Mouse (Mus musculus) heart, adult 11 months (tissue): ENCODE results near the gene Eif4g3.

ENCODE experiments used
- DNase-seq: peaks from one replicate; pipeline ENCODE4 v3.0.0; 2022

Gene Eif4g3

DNA sequence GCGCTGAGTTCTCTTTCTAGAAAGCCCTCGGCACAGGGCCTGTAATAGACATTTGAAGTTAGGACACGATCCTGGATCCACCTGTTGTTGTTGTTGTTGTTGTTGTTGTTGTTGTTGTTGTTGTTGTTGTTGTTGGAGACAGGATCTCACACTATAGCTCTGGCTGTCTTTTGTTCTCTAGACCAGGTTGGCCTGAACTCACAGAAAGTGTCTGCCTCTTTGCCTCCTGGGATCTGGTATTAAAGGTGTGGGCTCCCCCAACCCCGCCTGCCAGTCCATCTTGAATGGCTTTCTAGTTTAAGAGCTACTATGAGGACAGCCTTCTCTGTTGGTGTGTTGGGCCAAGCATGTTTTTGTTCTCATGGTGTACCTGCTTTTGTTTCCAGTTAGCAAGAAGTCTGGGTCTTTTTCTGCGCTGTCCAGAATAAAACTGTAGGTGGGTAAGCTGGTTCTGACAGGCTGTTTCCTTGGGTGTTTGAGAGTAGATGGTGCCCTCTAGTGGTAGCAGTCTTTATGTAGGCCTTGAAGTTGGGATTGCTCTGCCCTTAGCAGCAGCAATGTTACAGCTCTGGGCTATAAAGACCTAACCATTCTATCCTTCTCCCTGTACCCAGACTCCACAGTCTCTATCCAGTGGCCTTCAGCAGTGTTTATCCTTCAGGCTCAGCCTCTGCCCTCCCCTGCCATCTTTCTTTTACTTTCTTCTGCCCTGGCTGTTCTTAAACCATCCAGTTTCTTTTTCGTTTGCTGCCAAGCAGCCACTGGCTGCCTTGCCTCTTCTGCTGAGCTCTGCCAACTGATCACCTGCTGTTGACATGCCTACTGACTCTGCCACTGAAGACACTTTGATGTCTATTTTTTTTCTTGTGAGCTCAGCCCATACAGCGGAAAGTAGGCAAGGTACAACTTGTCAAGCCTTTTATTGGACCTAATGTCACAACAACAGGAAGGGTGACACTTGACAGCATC is 114.9 kb downstream of the Eif4g3 start:
- peak; percentile 94 for DNase-seq

DNA sequence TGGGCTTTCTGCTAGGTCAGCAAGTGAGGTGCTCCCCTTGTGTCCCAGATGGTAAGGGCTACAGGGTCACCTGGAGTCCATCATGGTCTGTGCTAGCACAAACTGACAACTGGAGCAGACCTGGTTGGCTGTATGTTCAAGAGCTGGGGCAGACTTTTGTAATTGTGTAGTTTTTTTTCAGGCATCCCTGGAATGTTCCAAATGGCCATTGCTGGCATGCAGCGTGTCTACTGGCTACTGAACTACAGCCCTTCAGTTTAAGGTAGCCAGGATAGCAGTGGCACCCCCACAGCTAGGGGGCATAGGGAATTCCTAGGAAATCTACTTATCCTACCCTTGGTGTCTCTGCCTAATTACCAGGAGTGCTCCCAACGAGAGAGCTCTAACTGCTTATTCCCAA is 115.7 kb downstream of the Eif4g3 start:
- DNase-seq = no peak

DNA sequence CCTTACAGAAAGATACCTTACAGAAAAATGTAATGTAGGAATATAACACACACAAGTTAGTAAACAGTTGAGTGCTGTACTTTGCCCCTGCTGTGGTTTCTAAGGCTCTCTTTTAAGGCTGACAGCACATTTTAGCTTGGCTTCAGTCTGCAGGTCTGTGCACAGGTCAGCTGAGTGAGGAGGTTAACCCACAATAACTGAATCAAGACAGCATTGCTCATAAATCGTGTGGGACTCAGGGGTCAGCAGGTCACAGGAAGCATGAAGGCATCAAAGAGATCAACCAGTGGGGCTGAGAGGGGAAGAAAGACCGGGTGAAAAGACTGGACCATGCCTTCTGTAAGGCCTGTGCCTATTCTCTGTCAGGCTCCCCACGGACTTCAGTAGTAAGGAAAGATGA is 116.5 kb downstream of the Eif4g3 start:
- DNase-seq = no peak

DNA sequence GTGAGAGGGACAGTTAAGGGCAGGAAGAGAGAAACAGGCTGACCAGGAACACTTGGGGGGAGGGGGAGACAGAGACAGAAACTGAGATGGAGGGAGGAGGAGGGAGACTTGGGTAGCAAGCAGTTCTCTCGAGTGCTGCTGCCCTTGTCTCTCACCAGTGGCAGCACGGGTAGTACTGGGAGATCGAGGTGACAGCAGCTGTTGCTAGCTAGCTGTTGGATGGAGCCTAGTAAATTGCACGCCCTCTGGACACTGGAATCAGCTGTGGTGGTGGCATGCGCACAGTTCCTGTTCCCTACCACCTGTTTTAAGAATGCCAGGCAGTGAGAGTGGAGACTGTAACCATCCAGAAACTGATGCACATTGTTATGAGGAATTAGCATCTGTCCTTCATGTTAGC is 119.0 kb downstream of the Eif4g3 start:
- peak; percentile 91 for DNase-seq

DNA sequence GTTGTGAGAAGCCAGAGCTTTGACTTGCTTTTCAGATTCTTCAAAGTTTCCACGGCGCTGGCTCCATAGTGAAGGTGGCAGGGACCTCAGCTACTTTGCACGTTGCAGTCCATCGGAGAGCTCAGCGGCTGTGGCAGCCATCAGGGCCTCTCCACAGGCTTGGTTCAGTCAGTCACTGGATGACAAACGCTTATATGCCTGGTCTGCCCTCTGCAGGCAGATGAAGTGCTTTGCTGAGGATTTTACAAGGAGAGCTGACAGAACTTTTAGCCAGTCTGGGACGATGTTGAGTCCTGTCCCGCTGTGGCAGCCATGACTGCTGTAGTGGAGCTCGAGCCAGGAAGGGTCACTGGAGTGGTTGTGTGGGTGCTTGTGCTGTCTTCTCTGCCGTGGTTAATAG is 126.9 kb downstream of the Eif4g3 start:
- DNase-seq = no peak

DNA sequence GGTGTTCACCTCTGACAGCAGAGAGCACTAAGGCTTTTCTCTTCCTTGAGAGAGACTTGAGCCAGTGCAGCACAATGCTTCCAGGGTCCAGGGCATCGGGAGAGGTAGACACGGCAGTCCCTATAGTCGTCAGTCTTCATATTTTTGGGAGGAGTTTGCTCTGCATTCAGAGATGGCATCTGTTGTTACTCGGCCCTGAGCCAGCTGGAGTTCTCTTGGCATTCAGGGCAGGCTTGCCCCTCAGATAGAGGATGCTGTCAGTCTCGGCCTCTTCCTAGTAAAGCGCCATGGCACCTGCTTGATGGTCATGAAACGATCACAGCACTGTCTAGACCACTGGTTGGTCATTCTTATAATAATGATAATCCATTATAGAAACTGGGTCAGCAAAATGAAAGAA is 131.2 kb downstream of the Eif4g3 start:
- no peak for DNase-seq

DNA sequence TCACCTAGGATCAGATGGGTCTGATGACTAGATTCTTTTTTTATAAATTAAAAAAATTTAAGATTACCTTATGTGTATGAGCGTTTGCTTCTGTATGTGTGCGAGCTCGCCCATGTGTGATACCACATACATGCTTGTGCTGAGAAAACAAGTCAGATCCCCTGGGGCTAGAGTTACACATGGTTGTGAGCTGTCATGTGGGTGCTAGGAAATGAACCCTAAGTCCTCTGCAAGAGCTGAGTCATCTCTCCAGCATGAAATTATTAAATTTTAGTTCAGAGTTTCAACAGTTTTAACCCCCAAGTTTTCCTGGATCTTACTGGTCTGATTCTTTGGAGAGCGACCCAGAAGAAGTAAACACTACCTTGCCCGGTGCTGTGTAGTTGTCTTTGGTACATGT is 134.5 kb downstream of the Eif4g3 start:
- DNase-seq = no peak

DNA sequence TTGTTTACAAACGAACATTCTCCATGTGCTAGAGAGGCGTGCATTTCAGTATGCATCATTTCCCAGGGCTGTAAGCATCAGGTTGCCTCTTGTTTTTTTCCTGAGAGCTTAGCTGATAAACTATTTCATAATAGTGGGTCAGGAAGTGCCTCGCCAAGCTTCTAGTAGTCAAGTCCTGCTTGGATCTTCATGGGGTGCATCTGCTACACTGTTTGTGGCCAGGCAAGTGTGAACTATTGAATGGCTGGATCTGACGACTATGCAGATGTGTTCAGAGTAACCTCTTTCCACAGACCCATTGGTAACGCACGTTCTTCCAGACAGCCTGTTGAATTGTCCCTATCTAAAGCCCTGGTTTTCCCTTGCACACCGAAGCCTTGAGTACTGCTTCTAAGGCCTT is 135.0 kb downstream of the Eif4g3 start:
- DNase-seq = peak; percentile 92

DNA sequence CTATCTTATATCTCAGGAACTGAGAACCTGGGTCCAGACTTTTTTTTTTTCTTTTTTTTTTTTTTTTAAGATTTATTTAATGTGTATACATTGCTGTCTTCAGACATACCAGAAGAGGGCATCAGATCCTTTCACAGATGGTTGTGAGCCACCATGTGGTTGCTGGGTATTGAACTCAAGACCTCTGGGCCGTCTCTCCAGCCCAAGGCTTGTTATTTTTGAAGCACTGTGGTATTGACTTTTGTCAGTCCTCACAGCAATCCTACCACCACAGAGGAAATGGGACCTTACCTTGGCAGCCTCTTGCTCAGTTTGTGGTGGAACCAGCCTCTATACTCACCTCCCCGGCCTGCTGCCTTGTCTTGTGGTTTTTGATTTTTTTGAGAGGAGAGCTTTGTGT is 137.3 kb downstream of the Eif4g3 start:
- DNase-seq = no peak

DNA sequence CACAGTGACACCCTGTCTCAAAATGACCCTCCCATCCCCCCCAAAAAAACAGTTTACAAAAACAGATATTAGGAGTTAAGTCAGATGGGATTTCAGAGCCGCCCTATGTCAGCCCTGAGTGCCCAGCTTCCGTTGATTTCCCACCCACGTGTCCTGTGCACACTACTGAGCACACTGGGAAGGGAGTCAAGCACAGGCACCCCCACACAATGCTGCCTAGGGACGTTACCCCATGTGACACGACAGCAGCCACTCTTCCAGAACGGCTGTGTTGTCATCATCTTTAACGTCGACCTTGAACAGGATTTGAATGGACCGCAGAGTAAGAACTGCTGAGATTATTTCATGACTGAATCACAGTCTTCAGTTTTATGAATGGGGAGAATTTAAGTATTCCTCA is 138.4 kb downstream of the Eif4g3 start:
- peak; percentile 97 for DNase-seq

DNA sequence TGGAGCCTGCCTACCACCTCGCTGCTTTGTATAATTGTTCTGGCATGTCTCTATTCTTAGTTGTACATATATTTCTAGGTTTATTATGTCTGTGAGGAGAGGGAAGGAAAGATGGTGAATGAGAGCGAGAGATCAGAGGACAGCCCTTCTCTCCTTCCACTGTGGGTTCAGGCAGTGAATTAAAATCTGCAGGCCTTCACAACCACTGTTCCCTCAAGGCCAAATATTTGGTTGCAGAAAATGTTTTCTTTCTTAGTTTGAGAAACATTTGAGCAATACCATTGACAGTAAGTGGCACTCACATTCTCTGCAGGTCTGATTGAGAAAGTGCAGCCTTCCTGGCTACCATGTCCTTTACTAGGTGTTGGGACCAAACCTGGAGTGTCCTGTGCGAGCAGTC is 138.9 kb downstream of the Eif4g3 start:
- no peak for DNase-seq

DNA sequence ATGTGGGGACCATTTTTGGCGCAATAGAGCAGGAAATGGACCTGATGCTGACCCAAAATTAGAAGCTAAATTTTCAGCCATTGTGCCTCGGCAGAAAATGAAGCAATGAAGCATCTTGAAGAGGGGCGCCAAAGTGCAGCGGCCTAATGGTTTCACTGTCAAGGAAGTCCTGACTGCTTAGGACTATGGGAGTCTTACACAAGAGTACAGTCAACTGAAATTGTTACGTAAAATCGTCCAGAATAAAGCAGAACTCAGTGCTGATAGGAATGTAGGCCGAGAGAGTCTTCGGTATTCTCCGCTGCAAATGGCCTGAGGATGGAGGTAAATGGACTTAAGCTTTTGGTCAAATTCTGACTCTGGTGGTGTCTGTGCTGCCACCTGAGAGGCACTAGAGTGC is 140.5 kb downstream of the Eif4g3 start:
- DNase-seq = no peak

DNA sequence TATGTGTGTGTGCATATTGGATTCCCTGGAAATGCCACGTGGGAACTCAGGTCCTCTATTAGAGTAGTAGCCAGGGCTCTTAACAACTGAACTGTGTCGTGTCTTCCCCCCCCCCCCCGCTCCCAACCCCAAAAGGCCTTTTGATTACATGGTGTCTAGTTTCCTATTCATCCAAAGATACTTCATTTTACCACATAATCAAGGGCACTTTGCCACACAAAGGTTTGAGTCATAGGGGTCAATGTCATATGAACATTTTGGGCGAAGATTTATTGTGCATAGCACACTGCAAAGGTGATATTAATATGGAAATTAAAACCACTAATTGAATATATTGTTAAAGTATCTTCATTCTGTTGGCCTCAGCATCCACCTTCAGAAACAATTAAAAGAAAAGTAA is 144.5 kb downstream of the Eif4g3 start:
- no peak for DNase-seq

DNA sequence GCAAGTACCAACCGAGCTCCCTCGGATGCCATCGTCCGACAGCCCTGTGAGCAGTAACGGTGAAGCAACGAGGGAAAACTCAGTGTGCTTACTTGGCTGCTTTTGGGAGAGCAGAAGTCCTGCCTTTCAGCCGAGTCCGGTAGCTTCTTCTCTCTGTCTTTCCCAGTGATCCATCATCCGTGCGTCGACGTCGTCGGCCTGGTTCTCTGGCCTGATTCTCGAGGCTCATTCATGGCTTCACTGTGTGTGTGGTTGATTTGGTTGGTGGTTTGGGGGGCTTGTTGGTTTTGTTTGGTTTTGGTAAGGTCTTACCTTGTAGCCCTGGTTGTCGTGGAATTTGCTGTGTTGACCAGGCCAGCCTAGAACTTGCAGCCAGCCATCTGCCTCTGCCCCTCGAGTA is 145.0 kb downstream of the Eif4g3 start:
- DNase-seq = no peak

DNA sequence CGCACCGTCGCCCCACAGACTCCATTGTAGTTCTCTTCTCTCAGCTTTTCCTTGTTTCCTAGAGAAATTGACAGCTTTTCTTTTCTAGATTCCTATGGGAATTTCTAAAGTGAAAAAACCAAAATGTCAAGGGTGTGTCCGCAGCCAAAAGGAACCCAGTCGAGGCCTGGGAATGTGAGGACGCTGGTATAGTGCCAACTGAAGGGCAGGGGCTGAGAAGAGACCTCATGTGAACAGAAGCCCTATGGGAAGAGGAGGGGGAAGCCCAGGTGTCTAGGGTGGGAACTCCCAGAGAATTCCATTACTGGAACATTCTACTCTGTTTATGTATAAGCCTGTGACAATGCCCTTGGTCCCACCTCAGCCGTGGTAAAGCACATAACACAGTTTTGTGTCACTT is 145.4 kb downstream of the Eif4g3 start:
- peak; percentile 94 for DNase-seq

DNA sequence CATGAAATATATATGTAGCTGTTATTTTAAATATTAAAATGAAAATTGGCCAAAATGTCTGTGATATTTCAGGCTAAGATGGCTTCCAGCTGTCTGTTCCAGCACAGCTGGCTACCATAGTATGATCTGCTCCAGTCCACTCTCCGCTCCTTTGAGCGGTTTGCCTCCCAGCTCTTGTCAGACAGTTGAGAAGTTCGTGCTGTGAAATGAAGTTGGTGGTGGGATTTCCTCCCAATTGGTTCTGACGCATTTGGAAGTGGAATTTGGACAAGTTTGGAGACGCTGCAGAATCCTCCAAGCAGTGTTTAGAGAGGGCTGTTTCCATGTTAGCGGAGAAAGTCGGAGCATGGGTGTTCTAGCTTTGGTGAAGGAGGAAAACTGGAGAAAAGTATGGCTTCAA is 148.5 kb downstream of the Eif4g3 start:
- DNase-seq = peak; percentile 90

DNA sequence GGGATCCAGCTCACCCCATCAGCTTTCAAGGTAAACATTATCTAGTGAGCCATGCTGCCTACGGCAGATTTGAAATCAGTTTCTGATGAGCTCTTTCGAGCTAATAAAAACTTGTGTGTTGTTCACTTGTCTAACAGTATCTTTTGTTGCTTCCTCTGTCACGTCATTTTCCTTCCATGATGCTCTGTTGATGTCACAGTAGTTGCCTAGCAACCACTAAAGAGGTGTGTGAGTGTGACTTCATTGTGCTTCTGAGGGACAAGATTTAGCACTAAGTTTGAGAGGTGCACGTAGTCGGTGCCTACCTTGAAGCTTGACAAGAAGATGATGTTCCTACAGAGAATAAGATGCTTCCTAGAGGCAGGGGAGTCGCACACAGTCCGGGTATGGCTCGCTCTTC is 154.4 kb downstream of the Eif4g3 start:
- no peak for DNase-seq

DNA sequence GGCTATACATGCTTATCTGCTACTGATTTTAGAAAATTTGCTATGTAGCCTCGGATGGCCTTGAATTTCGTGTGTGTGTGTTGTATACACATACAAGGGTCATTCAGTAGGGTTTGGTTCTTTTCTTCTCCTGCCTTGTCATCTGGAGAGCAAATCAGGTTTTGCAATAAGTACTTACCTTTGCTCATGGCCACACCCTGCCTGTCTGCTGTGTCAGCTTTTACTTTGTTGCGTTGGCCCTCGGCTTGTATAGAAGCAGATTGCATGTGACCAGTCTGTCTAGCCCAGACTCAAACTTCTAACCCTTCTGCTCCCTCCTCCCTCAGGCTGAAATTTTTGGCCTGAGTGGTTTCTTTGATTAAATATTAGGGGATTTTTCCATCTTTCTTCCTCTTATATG is 157.2 kb downstream of the Eif4g3 start:
- DNase-seq = no peak

DNA sequence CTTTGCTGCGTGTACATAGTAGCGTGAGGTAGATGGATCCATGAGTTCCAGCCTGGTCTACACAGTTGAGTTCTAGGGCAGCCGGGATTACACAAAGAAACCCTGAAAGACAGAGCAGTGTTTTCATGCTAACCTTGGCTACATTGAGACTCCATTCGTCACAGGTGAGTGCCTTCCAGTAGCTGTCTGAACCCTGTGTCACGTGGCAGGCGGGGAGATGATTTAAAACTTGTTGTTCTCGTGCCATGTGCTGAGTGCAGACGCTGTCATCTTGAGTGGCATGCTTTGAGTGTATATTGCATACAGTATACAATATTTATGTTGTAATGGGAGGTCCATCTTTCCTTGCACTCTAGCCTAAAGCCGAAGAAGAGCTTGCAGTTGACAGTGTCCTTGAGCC is 158.4 kb downstream of the Eif4g3 start:
- no peak for DNase-seq

DNA sequence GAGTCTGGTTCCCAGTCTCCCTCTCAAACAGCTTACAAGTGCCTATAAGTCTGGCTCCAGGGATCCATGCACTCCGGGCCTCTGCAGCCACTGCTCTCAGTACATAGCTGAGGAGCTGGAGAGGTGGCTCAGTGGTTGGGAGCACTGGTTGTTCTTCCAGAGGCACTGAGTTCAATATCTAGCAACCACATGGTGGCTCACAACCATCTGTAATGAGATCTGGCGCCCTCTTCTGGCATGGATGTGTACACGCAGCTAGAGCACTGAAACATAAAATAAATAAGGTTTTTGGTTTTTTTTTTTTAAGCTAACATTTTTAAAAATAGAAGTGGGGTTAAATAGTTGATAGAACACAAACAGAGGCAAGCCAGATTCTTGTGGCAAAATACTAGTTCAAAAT is 161.2 kb downstream of the Eif4g3 start:
- no peak for DNase-seq

DNA sequence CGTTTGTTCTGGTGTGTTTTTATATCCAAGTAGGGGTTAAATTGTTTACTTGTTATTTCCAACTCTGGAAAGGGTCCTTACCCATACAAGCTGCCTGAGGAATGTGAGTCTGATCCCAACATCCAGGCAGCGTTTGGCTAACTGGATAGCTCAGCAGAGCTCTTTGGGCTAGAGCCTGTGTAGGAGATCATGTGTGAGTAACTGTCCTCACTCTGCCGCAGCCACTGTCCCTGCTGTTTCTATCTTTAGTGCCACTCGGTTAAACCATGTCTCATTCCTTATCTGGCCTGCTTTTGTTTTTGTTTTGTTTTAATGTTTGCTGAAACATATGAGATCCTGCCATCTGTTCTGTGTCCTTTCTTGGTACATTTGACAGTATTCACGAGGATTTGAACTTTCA is 168.1 kb downstream of the Eif4g3 start:
- no peak for DNase-seq

DNA sequence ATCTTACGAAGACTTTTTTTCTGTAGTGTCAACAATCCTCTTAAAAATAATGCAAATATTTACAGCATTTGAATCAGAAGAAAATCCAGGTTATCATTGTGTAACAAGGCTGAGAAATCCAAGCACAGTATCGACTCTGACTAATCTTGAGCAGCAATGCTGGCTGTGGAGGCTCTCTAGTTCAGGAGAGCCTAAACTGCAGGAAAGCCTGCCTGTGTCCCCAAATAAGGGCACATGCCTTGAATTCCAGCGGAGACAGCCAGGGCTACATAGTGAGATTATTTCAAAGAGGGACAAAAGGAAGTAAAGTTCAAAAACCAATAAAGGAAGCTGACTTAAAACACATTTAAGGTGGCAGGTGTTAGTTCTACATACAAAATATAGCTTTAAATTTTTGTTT is 168.7 kb downstream of the Eif4g3 start:
- no peak for DNase-seq

DNA sequence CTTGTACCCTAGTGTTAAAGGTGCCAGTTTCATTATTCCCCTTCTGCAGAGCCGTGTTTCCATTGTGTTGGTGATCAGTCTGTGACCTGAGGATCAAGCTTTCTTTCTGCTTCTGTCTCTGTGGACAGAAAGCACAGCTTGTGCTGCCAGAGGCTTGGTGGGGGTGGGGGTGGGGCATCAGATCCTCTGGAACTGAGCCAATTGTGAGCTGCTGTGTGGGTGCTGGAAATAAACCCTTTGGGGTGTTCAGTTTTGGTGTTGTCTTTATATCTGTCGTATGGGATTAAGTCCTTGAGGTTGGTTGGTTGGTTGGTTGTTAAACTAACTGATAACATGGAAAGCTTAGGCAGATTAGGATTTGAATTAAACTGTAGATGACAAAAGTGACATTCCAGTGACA is 171.0 kb downstream of the Eif4g3 start:
- no peak for DNase-seq

DNA sequence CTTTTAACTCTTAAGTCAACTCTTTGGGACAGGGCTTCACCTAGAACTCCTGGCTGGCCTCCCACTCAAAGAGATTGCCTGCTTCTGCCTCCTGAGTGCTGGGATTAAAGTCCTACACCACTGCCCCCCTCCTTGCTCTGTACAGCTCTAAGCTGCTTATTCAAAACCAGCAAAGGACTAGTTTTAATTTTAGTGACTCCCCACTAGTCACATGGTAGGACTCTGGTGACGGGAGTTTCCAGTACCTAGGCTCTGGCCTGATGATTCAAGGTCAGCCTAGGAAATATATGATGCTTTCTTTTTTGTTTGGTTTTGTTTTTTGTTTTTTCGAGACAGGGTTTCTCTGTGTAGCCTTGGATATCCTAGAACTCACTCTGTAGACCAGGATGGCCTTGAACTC is 172.0 kb downstream of the Eif4g3 start:
- no peak for DNase-seq

DNA sequence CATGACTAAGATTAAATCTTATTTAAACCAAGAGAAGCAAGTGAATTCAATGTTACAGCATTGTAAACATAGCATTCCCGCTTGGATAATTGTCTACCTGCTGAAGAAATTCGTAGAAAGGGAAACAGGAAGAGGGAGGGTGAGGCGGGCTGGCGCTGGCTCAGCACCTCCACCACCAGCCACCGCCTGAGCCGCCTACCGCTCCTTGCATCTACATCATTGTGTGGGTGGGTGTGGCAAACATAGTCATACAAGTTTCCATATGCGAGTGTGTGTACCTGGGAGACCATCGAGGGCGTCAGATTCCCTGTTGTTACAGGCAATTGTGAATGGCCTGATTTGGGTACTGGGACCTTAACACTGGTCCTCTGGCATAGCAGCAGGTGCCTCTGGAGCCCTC is 173.7 kb downstream of the Eif4g3 start:
- no peak for DNase-seq
